In genomic region chr13:5008296-5008695, GRCm38 (mm10) we compare ENCODE assay signal across 23 mouse cellular contexts.
"Had no signal": no experiment of that assay in that cellular context is flagged by ENCODE, and none has a peak within 500 bp of the region (broad histone marks: within the 10 kb centered on the region; RNA-seq: fewer than 3 reads in every experiment).

No protein-coding gene starts in this region.

- H3K36me3 ChIP-seq: heart, embryonic 13.5 days; heart, embryonic 15.5 days; hindbrain, embryonic 15.5 days; limb, embryonic 13.5 days; limb, embryonic 15.5 days; liver, embryonic 12.5 days had no signal

- H3K4me3 ChIP-seq: heart, adult 2 months; heart, embryonic 13.5 days; heart, embryonic 15.5 days; hindbrain, embryonic 15.5 days; limb, embryonic 13.5 days; limb, embryonic 15.5 days; liver, embryonic 12.5 days had no signal

- DNase-seq: gastrocnemius, postnatal 14 days; gastrocnemius, postnatal 36 days; heart, adult 11 months; heart, adult 2 months; heart, postnatal 14 days; heart, postnatal 36 days; kidney, adult 18-20 months; kidney, adult 8-10 months; kidney, postnatal 14 days; kidney, postnatal 36 days; layer of hippocampus, adult 9-11 months; layer of hippocampus, postnatal 36 days; left cerebral cortex, postnatal 4 days had no signal

- H3K9ac ChIP-seq: heart, embryonic 13.5 days; heart, embryonic 15.5 days; hindbrain, embryonic 15.5 days; limb, embryonic 13.5 days; limb, embryonic 15.5 days; liver, embryonic 12.5 days; liver, embryonic 14.5 days had no signal

- ATAC-seq: hindbrain, postnatal 0 days; intestine, embryonic 16.5 days; liver, embryonic 12.5 days had no signal

- H3K9me3 ChIP-seq: heart, embryonic 13.5 days; heart, embryonic 15.5 days; hindbrain, embryonic 15.5 days; limb, embryonic 13.5 days; limb, embryonic 15.5 days; liver, embryonic 12.5 days had no signal

- H3K27ac ChIP-seq: heart, adult 2 months; heart, embryonic 13.5 days; heart, embryonic 15.5 days; hindbrain, embryonic 15.5 days; hindbrain, postnatal 0 days; limb, embryonic 13.5 days; limb, embryonic 15.5 days; liver, embryonic 12.5 days; liver, embryonic 14.5 days had no signal

- H3K4me1 ChIP-seq: hindbrain, embryonic 15.5 days; limb, embryonic 15.5 days; liver, embryonic 12.5 days had no signal

- H3K4me2 ChIP-seq: heart, embryonic 11.5 days; heart, embryonic 13.5 days; heart, embryonic 15.5 days; hindbrain, embryonic 15.5 days; limb, embryonic 13.5 days; limb, embryonic 15.5 days; liver, embryonic 12.5 days had no signal

- H3K27me3 ChIP-seq: heart, embryonic 13.5 days; heart, embryonic 15.5 days; hindbrain, embryonic 15.5 days; limb, embryonic 13.5 days; limb, embryonic 15.5 days; liver, embryonic 12.5 days had no signal
